ENCODE assay signal across 19 mouse cellular contexts in genomic region chr8:125157641-125158005, GRCm38 (mm10).
DNase-seq lines count a peak whose midpoint lies in the region.
"Had no signal": no experiment of that assay in that cellular context is flagged by ENCODE, and none has a peak within 500 bp of the region (broad histone marks: within the 10 kb centered on the region; RNA-seq: fewer than 3 reads in every experiment).

No protein-coding gene starts in this region.

- H3K4me3 ChIP-seq in limb, embryonic 10.5 days: no peak overlapping the region
- H3K4me3 ChIP-seq: embryonic facial prominence, embryonic 10.5 days; forebrain, embryonic 15.5 days; midbrain, embryonic 10.5 days; myocyte had no signal

- no peaks in the 10 kb centered on the region for H3K9me3 ChIP-seq in limb, embryonic 10.5 days (replicated peaks)
- H3K9me3 ChIP-seq: embryonic facial prominence, embryonic 10.5 days; forebrain, embryonic 15.5 days; midbrain, embryonic 10.5 days had no signal

- peaks cover 59% of the 10 kb centered on the region for H3K27me3 ChIP-seq in limb, embryonic 10.5 days (ENCODE audit: low read depth, poor library complexity, severe bottlenecking)
- H3K27me3 ChIP-seq: forebrain, embryonic 15.5 days had no signal

- H3K36me3 ChIP-seq in limb, embryonic 10.5 days: no peaks in the 10 kb centered on the region
- H3K36me3 ChIP-seq: embryonic facial prominence, embryonic 10.5 days; forebrain, embryonic 15.5 days; midbrain, embryonic 10.5 days had no signal

- H3K4me1 ChIP-seq in limb, embryonic 10.5 days: peaks cover 46% of the 10 kb centered on the region
- H3K4me1 ChIP-seq: forebrain, embryonic 15.5 days had no signal

- peak; percentile 36 for DNase-seq in embryo, embryonic 10.5 days (ENCODE audit: low spot score)
- no peak for DNase-seq in embryo, embryonic 11 days
- peak; percentile 39 for DNase-seq in kidney, adult 9 months
- no peak for DNase-seq in kidney, postnatal 14 days
- DNase-seq in adipocyte (ENCODE audit: low spot score): peak; percentile 44
- no peak for DNase-seq in limb, embryonic 10.5 days (ENCODE audit: low spot score)
- DNase-seq in B cell, adult 2 months: no peak
- DNase-seq in cerebellum, adult 9-10 months: no peak
- DNase-seq: cerebellum, adult 18-20 months; cerebellum, postnatal 25 days; gastrocnemius, postnatal 10 days; heart, postnatal 10 days; layer of hippocampus, adult 9-11 months; lung, adult 2 months; right cerebral cortex, postnatal 14 days had no signal

- 0 out of 2 replicates have a peak overlapping the region, but pooled peaks have one; percentile 2 for H3K27ac ChIP-seq in limb, embryonic 10.5 days
- H3K27ac ChIP-seq: embryonic facial prominence, embryonic 10.5 days; forebrain, embryonic 15.5 days; midbrain, embryonic 10.5 days had no signal

- WGBS in limb, embryonic 10.5 days: 71% methylated on average over 5 of the region's 5 CpGs

Comparison
In these comparisons a context has a peak if more than half of its experiments do, and no peak if none do; other contexts are left out.
1. DNase-seq: peak in embryo, embryonic 10.5 days (single experiment), kidney, adult 9 months (single experiment) and adipocyte (single experiment); none in embryo, embryonic 11 days (single experiment), kidney, postnatal 14 days (single experiment), limb, embryonic 10.5 days (single experiment), B cell, adult 2 months (0 of 2) and cerebellum, adult 9-10 months (single experiment).